Mouse (Mus musculus) cerebellum, adult 2 months (tissue): ENCODE data around the gene Atxn1. TPM values are rescaled to one million over a fixed set of nuclear protein-coding genes. Genes with fewer than 3 reads are reported as not detected.

Experiments used
- DNase-seq, 2 experiments: peaks; one replicate each; pipeline ENCODE4 v3.0.0; 2021
- H3K27ac ChIP-seq: fragments of 200-500 bp; 2 replicates; pipeline ENCODE4 v1.5.1; 2012; ENCODE audit warnings: low read length, control low read depth, inconsistent platforms; ENCODE audit not compliant: insufficient read depth
- H3K27me3 ChIP-seq: fragments of 200-500 bp; 2 replicates; pipeline ENCODE4 v1.6.1; 2012; ENCODE audit warnings: inconsistent platforms, mild to moderate bottlenecking, low read length, moderate library complexity; ENCODE audit not compliant: control insufficient read depth, insufficient read depth
- H3K4me1 ChIP-seq: fragments of 200-500 bp; 2 replicates; pipeline ENCODE4 v1.6.1; 2011; ENCODE audit warnings: low read length; ENCODE audit not compliant: control insufficient read depth, insufficient read depth
- H3K4me3 ChIP-seq: fragments of 200-500 bp; replicated peaks from 2 replicates; pipeline ENCODE3; 2011; ENCODE audit warnings: mild to moderate bottlenecking, low read depth, low read length, control low read depth; ENCODE audit not compliant: insufficient read depth
- CTCF ChIP-seq: fragments of 200-500 bp; IDR thresholded peaks from 2 replicates; pipeline ENCODE4 v1.5.1; 2011; ENCODE audit warnings: low read depth, mild to moderate bottlenecking, control low read depth, low read length, moderate library complexity, borderline replicate concordance; ENCODE audit not compliant: insufficient read depth
- POLR2A ChIP-seq: fragments of 200-500 bp; IDR thresholded peaks from 2 replicates; pipeline ENCODE4 v1.6.1; 2011; ENCODE audit warnings: low read length, control low read depth, borderline replicate concordance; ENCODE audit not compliant: insufficient read depth
- WGBS: fragments of 180-500 bp; shearing (Covaris S2); methylation state at CpG from one replicate; pipeline ENCODE4 v1.1.7; 2018; 5-methylcytosine and 5-hydroxymethylcytosine counted together
- polyA plus RNA-seq: library from polyadenylated mRNA; depleted of rRNA; stranded (reverse); fragments of >200 nt; gene quantifications from 2 replicates; pipeline ENCODE4 v1.2.3, GENCODE M21; 2012

The Atxn1 gene
- polyA plus RNA-seq, 1 experiment, result 16.9 TPM

- Histone ChIP-seq H3K27me3 (no peaks in the 10 kb centered on the region), H3K4me1 (0 out of 2 replicates have a peak, but pooled peaks cover 2% of the 10 kb centered on the region), H3K4me3 (no peak overlapping the region), H3K27ac (no peak overlapping the region)
- TF ChIP-seq CTCF, result no peak
- TF ChIP-seq POLR2A, result no peak
- 90% methylated on average over 7 of the region's 7 CpGs for WGBS
- no peak for DNase-seq
These were observed 40.3 kb downstream of the Atxn1 start for GRCm38 (mm10) chr13:45924555-45924954.

- H3K4me1 ChIP-seq, result peaks cover 2% of the 10 kb centered on the region; the same call in 1 of the 2 replicates
- H3K27ac ChIP-seq, result no peak overlapping the region
- no peak for TF ChIP-seq CTCF
- WGBS, result 100% methylated on average over 1 of the region's 1 CpGs
- no peak overlapping the region for H3K4me3 ChIP-seq
- H3K27me3 ChIP-seq, result no peaks in the 10 kb centered on the region
- no peak for DNase-seq
These were observed 41.7 kb downstream of the Atxn1 start for GRCm38 (mm10) chr13:45923086-45923485.

DNA sequence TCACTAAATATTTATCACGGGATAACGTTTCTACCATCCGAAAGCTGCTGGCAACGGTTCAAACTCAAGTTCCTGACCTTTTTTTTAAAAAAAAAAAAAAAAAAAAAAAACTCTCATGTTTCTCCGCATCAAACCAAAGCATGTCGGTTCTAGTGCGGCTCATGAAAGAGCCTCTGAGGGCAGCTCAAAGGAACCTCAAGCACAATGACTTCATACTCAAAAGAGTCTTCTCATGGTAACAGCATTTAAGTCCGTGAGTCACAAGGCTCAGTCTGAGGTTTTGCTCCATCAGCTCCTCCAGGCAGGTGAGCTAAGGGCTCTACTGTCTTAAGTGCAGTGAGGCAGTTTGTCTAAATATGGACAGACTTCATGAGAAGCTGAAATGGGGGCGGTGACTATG is 42.3 kb downstream of the Atxn1 start:
- no peak overlapping the region for H3K27ac ChIP-seq
- peaks cover 4% of the 10 kb centered on the region; the same call in 1 of the 2 replicates for H3K4me1 ChIP-seq
- TF ChIP-seq POLR2A, result no peak
- no peak for TF ChIP-seq CTCF
- no peak overlapping the region for H3K4me3 ChIP-seq
- WGBS, result 49% methylated on average over 9 of the region's 9 CpGs
- no peak for DNase-seq
- H3K27me3 ChIP-seq, result no peaks in the 10 kb centered on the region

DNA sequence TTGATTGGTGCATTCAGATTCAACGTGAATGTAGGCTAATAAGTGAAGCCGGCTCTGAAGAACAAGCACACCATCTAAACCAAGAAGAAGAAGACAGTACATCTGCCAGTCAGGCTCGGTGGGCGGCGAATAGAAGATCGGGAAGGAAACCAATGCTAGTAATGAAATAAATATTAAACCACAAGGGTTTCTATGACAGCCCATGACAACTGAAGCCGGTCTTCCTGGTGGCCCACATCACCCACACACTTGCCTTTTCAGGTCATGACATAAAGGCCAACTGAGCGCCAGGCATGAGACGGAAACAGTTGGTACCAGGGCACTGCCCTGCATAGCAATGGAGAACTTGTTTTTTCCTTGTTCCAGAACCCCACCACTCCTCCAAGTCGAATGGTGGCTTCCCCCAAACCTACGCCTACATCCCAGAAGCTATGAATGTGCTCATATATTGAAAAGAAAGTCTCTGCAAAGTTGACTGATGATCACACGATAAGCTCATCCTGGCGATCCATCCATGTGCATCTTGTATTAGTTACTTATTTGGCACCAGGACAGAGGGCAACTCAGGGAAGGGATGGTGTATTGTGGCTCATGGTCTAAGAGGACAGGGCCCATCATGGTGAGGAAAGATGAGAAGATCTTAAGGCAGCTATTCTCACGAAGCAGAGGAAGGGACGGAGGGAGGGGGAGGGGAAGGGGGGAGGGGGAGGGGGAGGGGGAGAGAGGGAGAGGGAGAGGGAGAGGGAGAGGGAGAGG is 45.7 kb downstream of the Atxn1 start:
- Histone ChIP-seq H3K27me3 (no peaks in the 10 kb centered on the region), H3K27ac (no peak overlapping the region), H3K4me1 (peaks cover 16% of the 10 kb centered on the region), H3K4me3 (no peak overlapping the region)
- DNase-seq, result no peak
- no peak for TF ChIP-seq POLR2A
- no peak for TF ChIP-seq CTCF
- 93% methylated on average over 14 of the region's 15 CpGs for WGBS

- no peak for TF ChIP-seq POLR2A
- TF ChIP-seq CTCF, result no peak
- Histone ChIP-seq H3K27ac (no peak overlapping the region), H3K27me3 (no peaks in the 10 kb centered on the region), H3K4me1 (peaks cover 17% of the 10 kb centered on the region), H3K4me3 (no peak overlapping the region)
- WGBS, result 39% methylated on average over 12 of the region's 12 CpGs
- DNase-seq, result peak in 1 of 2 experiments; percentile 23
These were observed 46.8 kb downstream of the Atxn1 start for GRCm38 (mm10) chr13:45918006-45918380.

GRCm38 (mm10) chr13:45917058-45918005 is 47.5 kb downstream of the Atxn1 start:
- TF ChIP-seq POLR2A, result no peak
- TF ChIP-seq CTCF, result no peak
- no peak for DNase-seq
- Histone ChIP-seq H3K27me3 (no peaks in the 10 kb centered on the region), H3K4me3 (no peak overlapping the region), H3K4me1 (peaks cover 21% of the 10 kb centered on the region), H3K27ac (no peak overlapping the region)
- WGBS, result 77% methylated on average over 21 of the region's 21 CpGs

GRCm38 (mm10) chr13:45915921-45916320 is 48.9 kb downstream of the Atxn1 start:
- Histone ChIP-seq H3K27me3 (no peaks in the 10 kb centered on the region), H3K27ac (no peak overlapping the region), H3K4me3 (no peak overlapping the region), H3K4me1 (peaks cover 21% of the 10 kb centered on the region)
- peak; percentile 36 to 59 for DNase-seq
- no peak for TF ChIP-seq CTCF
- TF ChIP-seq POLR2A, result no peak
- WGBS, result 68% methylated on average over 3 of the region's 3 CpGs
